Mouse (Mus musculus) heart, postnatal 36 days (tissue): ENCODE measurements around the gene Arhgdib. TPM values are rescaled to one million over a fixed set of nuclear protein-coding genes. Genes with fewer than 3 reads are reported as not detected.
"Not testable (repeated sequence)": the region's sequence is repeated elsewhere in the genome, so short reads cannot be mapped to it uniquely, and the experiment has no call there.

Source experiments
- DNase-seq, 2 experiments: peaks; one replicate each; pipeline ENCODE4 v3.0.0; 2021 to 2022
- intact Hi-C: fragments of 180-260 bp; cut with DNase I; formaldehyde crosslinking; loops from one replicate; pipeline ENCODE4 v1.15.1; 2025
- total RNA-seq, 2 experiments: library from RNA; stranded (reverse); gene quantifications; 2 replicates each; pipeline ENCODE4 v1.2.3; 2021

The Arhgdib gene
- total RNA-seq: 10 to 100 TPM; 25.5 to 27.2 TPM

GRCm38 (mm10) chr6:136941051-136942021, at the start of gene Arhgdib:
Gene Arhgdib (minus strand): TSS chr6:136941899.
- intact Hi-C loops: no loop called here
- peak; percentile 45 to 69 for DNase-seq

- no peak for DNase-seq
- intact Hi-C loops: no loop called here
Measured at GRCm38 (mm10) chr6:136990557-136990956, 48.9 kb upstream of the Arhgdib start.

DNA sequence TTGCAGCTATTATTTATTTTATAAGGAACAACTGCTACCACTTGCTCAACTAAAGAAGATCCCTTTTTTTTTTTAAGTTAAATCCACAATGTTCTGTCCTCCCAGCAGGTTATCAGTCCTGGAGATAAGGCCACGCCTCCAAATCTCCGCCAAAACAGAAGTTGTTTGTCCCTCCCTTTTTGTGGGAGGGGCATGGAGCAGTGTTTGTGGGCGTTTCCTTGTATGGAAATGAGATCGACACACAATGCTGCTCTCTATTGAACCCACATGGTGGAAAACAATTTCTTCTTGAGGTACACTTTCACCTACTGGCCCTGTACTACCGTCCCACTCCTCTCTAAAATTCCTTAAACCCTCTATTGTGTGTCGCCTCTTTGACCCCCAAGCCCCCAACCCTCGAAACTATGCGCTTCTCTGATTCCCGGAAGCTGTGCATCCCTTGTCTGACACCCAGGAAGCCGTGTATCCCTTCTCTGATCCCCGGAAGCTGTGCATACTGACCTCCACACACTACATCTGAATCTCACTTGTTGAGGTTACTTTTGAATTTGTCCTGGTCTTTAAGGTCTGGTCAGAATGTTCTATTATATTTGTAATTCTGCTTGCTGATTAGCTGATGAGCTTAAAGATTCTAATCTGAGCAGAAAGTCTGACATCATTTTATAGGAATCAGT, 48.3 kb upstream of the Arhgdib start:
- intact Hi-C loops: loop anchor here (10.0 kb wide), 1 partner anchor 365 kb away; no protein-coding TSS in a partner anchor
- DNase-seq: no peak

GRCm38 (mm10) chr6:136988536-136989060, 46.9 kb upstream of the Arhgdib start:
- no peak for DNase-seq

DNA sequence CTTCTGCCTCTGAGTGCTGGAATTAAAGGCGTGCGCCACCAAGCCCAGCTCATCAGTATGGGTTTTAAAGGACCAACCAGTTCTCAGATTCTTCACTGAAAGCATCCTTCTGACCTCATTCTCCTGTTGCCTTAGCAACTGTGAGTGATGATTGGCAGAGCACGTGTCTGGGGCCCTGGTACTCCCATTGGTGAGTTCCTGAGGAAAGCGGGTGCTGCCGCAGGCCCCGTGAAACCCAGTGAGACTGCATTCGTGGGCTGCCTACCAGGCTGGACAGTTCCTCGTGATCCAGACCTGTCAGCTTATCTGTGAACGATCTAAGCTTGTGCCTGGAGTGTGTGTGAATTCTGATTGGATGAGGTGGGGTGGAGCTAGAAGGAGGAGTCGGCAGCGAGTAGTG, 45.0 kb upstream of the Arhgdib start:
- intact Hi-C loops: loop anchor here (10.0 kb wide), 1 partner anchor 362 kb away; no protein-coding TSS in a partner anchor

More at GRCm38 (mm10) chr6:136988536-136989060, 46.9 kb upstream of the Arhgdib start:
- intact Hi-C loops: loop anchor here (10.0 kb wide), 1 partner anchor 364 kb away; no protein-coding TSS in a partner anchor

DNA sequence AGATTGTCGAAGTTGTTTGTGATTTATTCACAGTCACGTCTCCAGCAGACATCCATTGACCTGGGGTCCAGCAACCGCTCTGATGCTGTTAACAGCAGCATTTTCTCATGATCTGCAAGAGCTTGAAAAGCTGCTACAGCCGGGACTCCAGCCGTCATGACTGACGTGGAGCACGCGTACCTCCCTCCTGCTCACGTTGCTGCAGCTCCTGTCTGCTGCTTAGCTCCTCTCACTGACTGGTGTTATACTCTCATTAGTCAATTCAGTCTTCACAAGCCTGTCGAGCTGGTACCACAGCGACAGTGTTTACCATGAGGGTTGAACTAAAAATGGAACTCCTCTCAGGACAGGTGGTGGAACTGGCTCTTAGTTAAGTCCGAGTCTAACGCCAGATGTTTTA, 44.3 kb upstream of the Arhgdib start:
- DNase-seq: no peak
- intact Hi-C loops: loop anchor here (10.0 kb wide), 1 partner anchor 361 kb away; no protein-coding TSS in a partner anchor

More for the DNA sequence above, 45.0 kb upstream of the Arhgdib start:
- DNase-seq: no peak

- intact Hi-C loops: loop anchor here (5.0 to 10.0 kb wide), 2 partner anchors 121 to 358 kb away; no protein-coding TSS in a partner anchor
- no peak for DNase-seq
Measured at GRCm38 (mm10) chr6:136983201-136983600, 41.5 kb upstream of the Arhgdib start.

- DNase-seq: no peak
- intact Hi-C loops: loop anchor here (5.0 to 10.0 kb wide), 2 partner anchors 120 to 358 kb away; no protein-coding TSS in a partner anchor
Measured at GRCm38 (mm10) chr6:136982581-136982980, 40.9 kb upstream of the Arhgdib start.

DNA sequence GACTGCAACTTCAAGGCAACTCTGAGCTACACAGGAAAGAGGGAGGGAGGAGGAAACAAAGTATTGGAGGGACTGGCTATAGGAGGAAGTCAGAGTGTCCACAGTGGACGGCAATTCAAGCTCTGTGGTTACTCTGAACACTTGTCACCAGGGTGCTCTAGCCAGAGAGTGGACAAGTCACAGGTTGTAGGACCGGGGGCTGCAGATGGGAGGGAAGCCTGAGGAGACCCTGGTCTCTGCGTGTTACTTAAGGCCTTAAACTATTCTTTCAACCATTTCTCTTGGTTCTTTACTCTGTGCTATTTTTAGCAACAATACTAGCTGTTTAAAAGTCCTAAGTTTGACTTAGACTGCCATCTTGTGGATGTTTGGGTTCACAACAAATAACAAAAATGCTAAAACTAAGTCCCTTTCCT, 38.6 kb upstream of the Arhgdib start:
- DNase-seq: peak; percentile 23 to 49
- intact Hi-C loops: loop anchor here (5.0 to 10.0 kb wide), 2 partner anchors 118 to 356 kb away; no protein-coding TSS in a partner anchor

GRCm38 (mm10) chr6:136979274-136980082, 37.8 kb upstream of the Arhgdib start:
- no peak for DNase-seq
- intact Hi-C loops: loop anchor here (5.0 to 10.0 kb wide), 2 partner anchors 117 to 355 kb away; no protein-coding TSS in a partner anchor

DNA sequence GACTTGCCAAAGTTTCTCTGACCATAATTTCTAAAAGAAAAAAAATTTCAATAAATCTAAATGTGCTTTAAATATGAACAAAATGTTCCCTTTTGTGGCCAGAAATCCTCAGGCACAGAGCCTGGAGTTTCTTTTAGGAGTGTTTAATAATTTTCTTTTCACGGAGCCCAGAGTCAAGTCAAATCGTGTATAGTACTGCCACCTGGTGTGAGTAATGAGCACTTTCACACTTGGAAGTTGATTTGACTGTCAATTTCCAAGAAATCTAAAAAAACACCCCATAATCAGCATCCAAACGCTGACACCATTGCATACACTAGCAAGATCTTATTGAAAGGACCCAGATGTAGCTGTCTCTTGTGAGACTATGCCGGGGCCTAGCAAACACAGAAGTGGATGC, 27.2 kb upstream of the Arhgdib start:
- intact Hi-C loops: loop anchor here (5.0 kb wide), 2 partner anchors 47 to 107 kb away; partner anchors contain the start of genes Erp27 and Pde6h

DNA sequence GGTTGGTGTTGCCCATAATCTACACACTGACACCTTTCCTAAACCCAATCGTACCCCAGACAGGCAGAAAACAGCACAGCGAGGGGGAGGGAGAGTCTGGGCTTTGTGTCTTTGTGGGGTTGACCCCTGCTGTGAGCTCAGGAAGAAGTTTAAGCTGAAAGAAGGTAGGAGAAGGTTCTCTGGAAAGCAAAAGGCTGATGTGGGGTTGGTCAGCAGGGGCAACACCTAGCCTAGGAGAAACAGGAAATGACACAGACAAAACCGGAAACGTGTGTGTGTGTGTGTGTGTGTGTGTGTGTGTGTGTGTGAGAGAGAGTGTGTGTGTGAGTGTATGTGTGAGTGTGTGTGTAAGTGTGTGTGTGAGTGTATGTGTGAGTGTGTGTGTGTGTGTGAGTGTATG, 25.8 kb upstream of the Arhgdib start:
- intact Hi-C loops: loop anchor here (5.0 kb wide), 2 partner anchors 45 to 105 kb away; partner anchors contain the start of genes Erp27 and Pde6h
- DNase-seq: no peak

More for the DNA sequence above, 27.2 kb upstream of the Arhgdib start:
- DNase-seq: not testable (repeated sequence)

- DNase-seq: no peak
- intact Hi-C loops: loop anchor here (5.0 kb wide), 2 partner anchors 44 to 104 kb away; partner anchors contain the start of genes Erp27 and Pde6h
Measured at GRCm38 (mm10) chr6:136965912-136966311, 24.2 kb upstream of the Arhgdib start.

DNA sequence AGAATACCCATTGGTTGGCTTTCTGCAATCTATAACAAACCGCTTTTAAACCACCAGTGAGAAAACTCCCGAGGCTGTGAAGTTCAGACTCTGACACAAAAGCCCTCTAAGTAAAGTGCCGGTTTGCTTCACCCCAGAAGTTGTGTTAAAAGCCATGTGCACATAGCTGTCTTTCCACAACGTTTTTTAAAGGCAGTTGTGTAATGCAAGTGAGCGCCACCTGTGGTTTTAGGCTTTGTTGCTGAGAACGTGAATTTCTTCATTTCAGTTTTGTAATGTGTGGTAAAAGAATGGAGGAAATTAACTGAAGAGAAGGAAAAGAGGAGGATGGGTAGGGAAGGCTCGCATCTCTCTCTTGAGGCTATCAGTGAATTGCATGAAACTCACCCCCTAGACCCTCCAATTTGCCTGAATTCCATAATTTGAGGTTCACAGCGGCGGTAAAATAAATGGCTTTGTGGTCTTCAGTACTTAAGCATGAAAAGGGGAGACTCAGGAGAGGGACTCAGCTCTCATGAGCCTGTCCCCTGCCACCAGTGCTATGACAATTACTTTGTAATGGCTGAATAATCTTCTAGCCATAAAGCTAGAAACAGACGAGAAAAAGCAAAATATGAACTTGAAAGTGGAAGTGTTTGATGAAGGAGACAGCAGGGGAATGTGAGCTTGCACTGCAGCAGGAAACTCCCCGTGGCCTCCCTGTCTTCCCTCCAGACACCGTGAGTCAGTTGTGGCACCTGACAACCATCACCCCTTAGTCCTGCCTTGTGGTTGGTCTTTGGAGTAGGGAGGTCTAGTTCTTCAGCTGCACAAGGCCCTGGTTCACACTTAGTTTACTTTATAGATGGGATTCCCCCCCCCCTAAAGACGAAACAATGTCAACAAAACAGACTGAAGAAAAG, 23.2 kb upstream of the Arhgdib start:
- no peak for DNase-seq
- intact Hi-C loops: loop anchor here (5.0 kb wide), 2 partner anchors 43 to 103 kb away; partner anchors contain the start of genes Erp27 and Pde6h

DNA sequence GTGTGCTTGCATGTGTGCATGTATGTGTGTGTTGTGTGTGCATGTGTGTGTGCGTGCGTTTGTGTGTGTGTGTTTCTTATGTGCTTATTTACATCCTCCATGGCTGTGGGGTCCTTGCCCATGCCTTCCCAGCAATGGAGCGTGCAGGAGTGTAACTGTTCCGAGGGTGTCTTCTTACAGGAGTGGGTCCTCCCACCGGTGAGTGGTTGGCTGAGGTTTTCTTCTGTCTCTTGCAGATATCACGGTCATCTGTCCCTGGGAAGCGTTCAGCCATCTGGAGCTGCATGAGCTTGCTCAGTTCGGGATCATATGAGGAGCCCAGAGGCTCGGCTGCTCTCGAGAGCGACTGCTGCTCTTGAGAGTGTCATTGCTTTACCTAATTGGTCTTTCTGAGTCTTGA, 21.3 kb upstream of the Arhgdib start:
- intact Hi-C loops: no loop called here
- no peak for DNase-seq

GRCm38 (mm10) chr6:136959131-136959530, 17.4 kb upstream of the Arhgdib start:
- no peak for DNase-seq
- intact Hi-C loops: no loop called here

- no peak for DNase-seq
- intact Hi-C loops: no loop called here
Measured at GRCm38 (mm10) chr6:136957062-136957461, 15.4 kb upstream of the Arhgdib start.

- intact Hi-C loops: no loop called here
Measured at GRCm38 (mm10) chr6:136955240-136955639, 13.5 kb upstream of the Arhgdib start.

More at GRCm38 (mm10) chr6:136955240-136955639, 13.5 kb upstream of the Arhgdib start:
- DNase-seq: no peak
